Mouse (Mus musculus) stomach, postnatal 0 days (tissue): ENCODE data around the gene Smim4. TPM values are rescaled to one million over a fixed set of nuclear protein-coding genes. Genes with fewer than 3 reads are reported as not detected.

Experiments used
- ATAC-seq: fragments of 200-750 bp; cut with Nextera tagmentation; 2 replicates; pipeline ENCODE4 v1.8.0; 2017; ENCODE audit not compliant: low FRiP score, low TSS enrichment
- DNase-seq: peaks from one replicate; pipeline ENCODE4 v3.0.0-alpha.2; 2016; ENCODE audit warnings: low spot score
- H3K27ac ChIP-seq: fragments of 300-500 bp; sonication (generic); replicated peaks from 2 replicates; pipeline ENCODE4 v1.5.1; 2014; ENCODE audit warnings: mild to moderate bottlenecking, control low read depth
- H3K27me3 ChIP-seq: fragments of 300-500 bp; sonication (generic); 2 replicates; pipeline ENCODE4 v1.6.1; 2014; ENCODE audit warnings: low read length; ENCODE audit not compliant: control insufficient read depth, insufficient read depth
- H3K36me3 ChIP-seq: fragments of 300-500 bp; sonication (generic); 2 replicates; pipeline ENCODE4 v1.6.1; 2014; ENCODE audit warnings: low read length, mixed read lengths; ENCODE audit not compliant: control insufficient read depth, insufficient read depth
- H3K4me1 ChIP-seq: fragments of 300-500 bp; sonication (generic); replicated peaks from 2 replicates; pipeline ENCODE4 v1.6.1; 2014; ENCODE audit warnings: antibody characterized with exemption; ENCODE audit not compliant: control insufficient read depth, insufficient read depth
- H3K4me2 ChIP-seq: fragments of 300-500 bp; sonication (generic); replicated peaks from 2 replicates; pipeline ENCODE4 v1.6.1; 2014; ENCODE audit warnings: low read depth, mild to moderate bottlenecking, control low read depth, moderate library complexity
- H3K4me3 ChIP-seq: fragments of 300-500 bp; sonication (generic); 2 replicates; pipeline ENCODE4 v1.5.1; 2014; ENCODE audit warnings: low read depth, low read length, control low read depth
- H3K9ac ChIP-seq: fragments of 300-500 bp; sonication (generic); 2 replicates; pipeline ENCODE4 v1.6.1; 2014; ENCODE audit warnings: mild to moderate bottlenecking, low read length, control low read depth, mixed read lengths
- H3K9me3 ChIP-seq: fragments of 300-500 bp; sonication (generic); 2 replicates; pipeline ENCODE4 v1.6.1; 2016; ENCODE audit warnings: low read length; ENCODE audit not compliant: control insufficient read depth
- CTCF ChIP-seq: IDR thresholded peaks from 2 replicates; pipeline ENCODE4 v1.5.1; 2016; ENCODE audit warnings: antibody characterized with exemption, low read depth, mild to moderate bottlenecking, moderate library complexity
- EP300 ChIP-seq: optimal IDR thresholded peaks from 2 replicates; pipeline ENCODE3; 2016; ENCODE audit warnings: antibody characterized with exemption
- WGBS: fragments of 180-500 bp; shearing (Covaris S2); extraction: QIAGEN DNeasy Blood & Tissue Kit; methylation state at CpG from one replicate; pipeline ENCODE4 v1.1.7; 2014; 5-methylcytosine and 5-hydroxymethylcytosine counted together
- polyA plus RNA-seq: library from polyadenylated mRNA; unstranded; fragments of >200 nt; fragmentation: Nextera tagmentation; extraction: Ambion mirVana; gene quantifications from 2 replicates; pipeline ENCODE4 v1.2.1, GENCODE M21; 2015

Gene Smim4
- 99.3 and 108 TPM in 2 replicates for polyA plus RNA-seq

DNA sequence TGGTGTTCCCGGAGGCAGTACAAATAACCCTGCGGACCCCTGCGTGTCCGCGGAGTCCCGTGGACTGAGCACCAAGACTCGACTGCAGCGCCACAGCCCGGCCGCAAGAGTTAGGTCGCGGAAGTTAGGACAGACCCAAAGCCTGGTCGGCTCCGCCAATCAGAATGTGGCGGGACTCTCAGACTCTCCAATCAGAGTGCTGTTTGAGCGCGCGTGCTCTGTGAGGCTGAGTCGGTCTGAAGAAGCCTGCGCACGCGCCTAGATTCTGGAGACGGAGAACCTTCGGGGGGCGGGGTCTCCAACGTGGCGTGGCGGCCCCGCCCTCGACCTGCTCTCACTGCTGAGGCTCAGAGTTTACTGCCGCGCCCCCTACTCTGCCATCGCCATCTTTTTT, at the start of gene Smim4:
TSS of gene Smim4 (minus strand) at position 131 of the 394 bp plus-strand sequence.
- WGBS, result under 1% methylated on average over 33 of the region's 33 CpGs
- H3K4me2 ChIP-seq, result peak within 1 kb of the TSS; percentile 63
- H3K4me1 ChIP-seq, result peaks cover 6% of the 10 kb centered on the region; the same call in 1 of the 2 replicates

DNA sequence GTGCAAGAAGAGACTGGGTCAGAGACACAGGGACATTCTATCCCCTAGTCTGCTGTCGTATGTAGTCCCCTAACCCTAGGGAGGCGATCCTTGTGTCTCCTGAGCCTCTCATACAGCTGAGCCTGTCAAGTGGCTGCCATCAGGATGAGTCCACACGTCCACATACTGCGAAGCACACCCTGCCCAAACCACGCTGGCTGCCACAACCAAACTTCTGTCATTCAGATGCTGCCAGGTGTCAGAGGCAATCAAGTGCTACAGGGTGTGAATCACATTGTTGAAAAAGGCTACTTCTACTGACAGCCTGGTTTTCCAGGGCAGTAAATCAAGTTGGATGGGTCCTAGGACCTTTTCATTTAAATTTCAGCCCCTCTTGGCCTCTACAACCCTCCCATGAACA, 49.0 kb upstream of the Smim4 start:
- Histone ChIP-seq H3K27me3 (no peaks in the 10 kb centered on the region), H3K4me1 (no peaks in the 10 kb centered on the region), H3K36me3 (peaks cover 51% of the 10 kb centered on the region), H3K9me3 (no peaks in the 10 kb centered on the region), H3K9ac (no peak overlapping the region), H3K27ac (no peak overlapping the region), H3K4me3 (no peak overlapping the region), H3K4me2 (no peak overlapping the region)
- WGBS, result 88% methylated on average over 5 of the region's 5 CpGs
- DNase-seq (no peak), ATAC-seq (no peak)
- TF ChIP-seq EP300 (no peak), CTCF (no peak)

More for the DNA sequence above, at the start of gene Smim4:
- no peaks in the 10 kb centered on the region for H3K9me3 ChIP-seq
- ATAC-seq, result peak; percentile 96
- H3K36me3 ChIP-seq, result no peaks in the 10 kb centered on the region
- peak within 1 kb of the TSS; percentile 67 for H3K9ac ChIP-seq
- TF ChIP-seq CTCF (peak; percentile 74), EP300 (no peak)
- DNase-seq, result peak; percentile 97
- no peaks in the 10 kb centered on the region for H3K27me3 ChIP-seq
- H3K27ac ChIP-seq, result peak within 1 kb of the TSS; percentile 85
- peak within 1 kb of the TSS; percentile 70 for H3K4me3 ChIP-seq

GRCm38 (mm10) chr14:31177287-31177686, 48.5 kb upstream of the Smim4 start:
- H3K4me3 ChIP-seq, result no peak overlapping the region
- DNase-seq, result no peak
- H3K27ac ChIP-seq, result no peak overlapping the region
- 89% methylated on average over 16 of the region's 16 CpGs for WGBS
- no peak for TF ChIP-seq CTCF
- no peak for TF ChIP-seq EP300
- H3K27me3 ChIP-seq, result no peaks in the 10 kb centered on the region
- H3K9me3 ChIP-seq, result no peaks in the 10 kb centered on the region
- no peak overlapping the region for H3K9ac ChIP-seq
- no peak for ATAC-seq
- no peak overlapping the region for H3K4me2 ChIP-seq
- no peaks in the 10 kb centered on the region for H3K4me1 ChIP-seq
- H3K36me3 ChIP-seq, result peaks cover 50% of the 10 kb centered on the region

DNA sequence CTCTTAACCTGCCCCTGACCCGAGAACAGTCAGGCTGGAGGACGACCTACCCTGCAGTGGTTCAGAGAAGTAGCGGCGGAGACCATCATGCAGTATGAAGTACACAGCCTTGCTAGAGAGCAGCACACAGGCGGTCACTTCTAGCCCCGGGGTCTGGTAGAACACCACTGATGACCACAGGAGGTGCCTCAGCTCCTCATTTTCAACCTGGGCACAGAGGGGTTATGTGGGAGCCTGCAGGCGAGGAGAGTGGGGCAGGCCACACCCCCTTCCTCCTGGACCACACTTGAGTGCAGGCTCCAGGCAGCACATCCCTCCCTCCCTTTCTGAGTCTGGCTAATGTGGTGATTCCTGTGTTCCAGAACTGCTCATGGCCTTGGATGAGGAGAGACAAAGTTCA, 44.8 kb upstream of the Smim4 start:
- TF ChIP-seq EP300 (no peak), CTCF (no peak)
- Histone ChIP-seq H3K4me3 (no peak overlapping the region), H3K4me1 (no peaks in the 10 kb centered on the region), H3K36me3 (peaks cover 48% of the 10 kb centered on the region), H3K27ac (no peak overlapping the region), H3K9ac (no peak overlapping the region), H3K4me2 (no peak overlapping the region; the same call in 1 of the 2 replicates), H3K27me3 (no peaks in the 10 kb centered on the region), H3K9me3 (no peaks in the 10 kb centered on the region)
- 87% methylated on average over 7 of the region's 7 CpGs for WGBS
- ATAC-seq (no peak), DNase-seq (no peak)

DNA sequence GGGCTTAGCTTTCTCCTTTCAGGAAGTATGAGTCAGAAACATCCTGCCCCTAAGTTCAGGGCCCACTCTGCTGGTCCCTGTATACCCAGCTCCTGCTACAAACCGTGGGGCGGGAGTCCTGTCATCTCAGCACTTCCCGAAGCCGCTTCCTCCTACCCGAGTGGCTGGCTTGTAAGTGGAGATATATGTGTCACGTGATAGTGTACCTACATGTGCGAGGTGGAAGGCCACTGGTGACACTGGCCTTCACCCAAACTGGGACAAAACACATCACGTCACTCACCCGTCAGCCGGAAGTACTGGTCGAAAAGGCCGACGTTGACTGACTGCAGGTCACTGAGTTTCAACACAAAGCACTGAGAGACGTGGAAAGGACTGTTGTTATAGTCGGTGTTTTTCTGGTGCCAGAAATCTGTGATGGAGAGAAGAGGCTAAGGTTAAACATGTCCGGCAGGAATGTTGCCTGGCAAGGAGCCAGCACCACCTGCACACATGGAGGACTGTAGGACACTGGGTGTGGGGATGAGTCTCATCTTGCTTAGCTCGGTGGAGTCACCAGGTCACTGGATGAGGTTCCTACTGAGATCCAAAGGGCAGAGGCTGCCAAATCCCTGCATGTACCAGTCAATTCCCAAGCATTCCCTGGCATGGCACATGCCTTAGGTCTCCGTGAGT, 44.2 kb upstream of the Smim4 start:
- Histone ChIP-seq H3K9ac (no peak overlapping the region), H3K9me3 (no peaks in the 10 kb centered on the region), H3K4me1 (no peaks in the 10 kb centered on the region), H3K27ac (no peak overlapping the region), H3K27me3 (no peaks in the 10 kb centered on the region), H3K4me2 (no peak overlapping the region), H3K4me3 (no peak overlapping the region), H3K36me3 (peaks cover 47% of the 10 kb centered on the region)
- TF ChIP-seq CTCF (no peak), EP300 (no peak)
- ATAC-seq (no peak), DNase-seq (no peak)
- 66% methylated on average over 18 of the region's 18 CpGs for WGBS

GRCm38 (mm10) chr14:31171821-31172220, 43.1 kb upstream of the Smim4 start:
- no peak for DNase-seq
- Histone ChIP-seq H3K4me2 (no peak overlapping the region), H3K9ac (no peak overlapping the region), H3K36me3 (peaks cover 44% of the 10 kb centered on the region), H3K9me3 (no peaks in the 10 kb centered on the region), H3K4me1 (no peaks in the 10 kb centered on the region), H3K27ac (no peak overlapping the region), H3K27me3 (no peaks in the 10 kb centered on the region), H3K4me3 (no peak overlapping the region)
- TF ChIP-seq EP300, result no peak
- no peak for TF ChIP-seq CTCF
- 95% methylated on average over 15 of the region's 15 CpGs for WGBS
- no peak for ATAC-seq
